Mouse (Mus musculus): Measurements from ENCODE around the gene Dnajc2. TPM values are rescaled to one million over a fixed set of nuclear protein-coding genes. Genes with fewer than 3 reads are reported as not detected.
"Not testable (repeated sequence)": the region's sequence is repeated elsewhere in the genome, so short reads cannot be mapped to it uniquely, and the experiment has no call there.

Dnajc2 gene
- total and polyA plus RNA-seq, 3 experiments = 4.9 to 21.5 (median 20.9) TPM

DNA sequence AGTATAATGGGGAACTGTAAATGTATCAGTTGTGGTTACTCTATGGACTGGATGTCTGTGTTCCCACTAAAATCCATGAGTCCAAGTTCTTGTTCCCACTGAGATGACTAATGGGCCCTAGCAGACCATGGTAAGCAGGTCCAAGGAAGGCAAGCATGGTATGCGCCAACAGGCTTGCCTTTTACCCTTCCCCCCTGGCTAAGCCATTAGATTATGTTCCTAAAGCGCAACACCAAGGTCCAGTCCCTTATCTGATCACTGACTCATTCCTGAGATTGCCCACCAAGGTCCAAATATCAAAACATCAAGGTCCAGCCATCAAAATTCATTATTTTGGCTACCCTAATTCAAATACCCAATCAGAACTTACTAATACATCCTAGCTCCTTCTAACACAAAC is 65.8 kb downstream of the Dnajc2 start:
- Histone ChIP-seq H3K27ac (no peak overlapping the region), H3K36me3 (ENCODE audit: control insufficient read depth, insufficient read depth, low read length) (no peaks in the 10 kb centered on the region), H3K9ac (ENCODE audit: low read depth, low read length) (no peak overlapping the region), H3K79me2 (replicated peaks; ENCODE audit: control insufficient read depth, insufficient read depth, low read length) (no peaks in the 10 kb centered on the region), H3K4me1 (ENCODE audit: control insufficient read depth, insufficient read depth, low read length) (no peaks in the 10 kb centered on the region), H3K27me3 (ENCODE audit: control insufficient read depth, insufficient read depth, low read length) (no peaks in the 10 kb centered on the region), H3K4me3 (no peak overlapping the region)
- no peak for DNase-seq
- TF ChIP-seq CTCF (IDR thresholded peaks at IDR 0.05) (no peak), EP300 (IDR thresholded peaks at IDR 0.05; ENCODE audit: insufficient read depth, low read depth, low read length) (no peak), POLR2A (IDR thresholded peaks at IDR 0.05; ENCODE audit: insufficient read depth, low read depth, low read length) (no peak)
- intact Hi-C loops (cut with DNase I) = no loop called here
- 93% methylated on average over 2 of the region's 2 CpGs for WGBS

DNA sequence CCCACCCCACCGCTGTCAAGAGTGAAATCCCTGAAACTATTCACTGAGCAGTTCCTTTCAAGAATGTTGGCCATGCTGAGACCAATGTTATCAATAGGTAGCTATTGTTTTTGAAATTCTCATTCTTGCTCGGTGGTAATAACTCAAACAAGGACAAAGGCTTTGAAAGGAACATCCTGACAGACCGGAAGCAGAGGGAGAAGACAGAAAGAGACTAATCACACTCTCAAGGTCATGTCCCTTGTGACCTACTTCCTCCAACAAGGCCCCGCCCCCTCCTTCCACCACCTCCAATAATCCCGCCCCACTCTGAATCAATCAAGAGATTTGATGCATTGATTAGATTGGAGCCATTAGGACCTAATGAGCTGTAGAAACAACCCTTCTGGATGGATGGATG is 66.5 kb downstream of the Dnajc2 start:
- Histone ChIP-seq H3K9ac (ENCODE audit: low read depth, low read length) (no peak overlapping the region), H3K27me3 (ENCODE audit: control insufficient read depth, insufficient read depth, low read length) (no peaks in the 10 kb centered on the region), H3K79me2 (replicated peaks; ENCODE audit: control insufficient read depth, insufficient read depth, low read length) (no peaks in the 10 kb centered on the region), H3K4me3 (no peak overlapping the region), H3K36me3 (ENCODE audit: control insufficient read depth, insufficient read depth, low read length) (no peaks in the 10 kb centered on the region), H3K4me1 (ENCODE audit: control insufficient read depth, insufficient read depth, low read length) (no peaks in the 10 kb centered on the region), H3K27ac (no peak overlapping the region)
- no peak for DNase-seq
- 81% methylated on average over 5 of the region's 5 CpGs for WGBS
- intact Hi-C loops (cut with DNase I) = no loop called here
- no peak for TF ChIP-seq EP300 (IDR thresholded peaks at IDR 0.05; ENCODE audit: insufficient read depth, low read depth, low read length)
- TF ChIP-seq POLR2A (IDR thresholded peaks at IDR 0.05; ENCODE audit: insufficient read depth, low read depth, low read length) = no peak

DNA sequence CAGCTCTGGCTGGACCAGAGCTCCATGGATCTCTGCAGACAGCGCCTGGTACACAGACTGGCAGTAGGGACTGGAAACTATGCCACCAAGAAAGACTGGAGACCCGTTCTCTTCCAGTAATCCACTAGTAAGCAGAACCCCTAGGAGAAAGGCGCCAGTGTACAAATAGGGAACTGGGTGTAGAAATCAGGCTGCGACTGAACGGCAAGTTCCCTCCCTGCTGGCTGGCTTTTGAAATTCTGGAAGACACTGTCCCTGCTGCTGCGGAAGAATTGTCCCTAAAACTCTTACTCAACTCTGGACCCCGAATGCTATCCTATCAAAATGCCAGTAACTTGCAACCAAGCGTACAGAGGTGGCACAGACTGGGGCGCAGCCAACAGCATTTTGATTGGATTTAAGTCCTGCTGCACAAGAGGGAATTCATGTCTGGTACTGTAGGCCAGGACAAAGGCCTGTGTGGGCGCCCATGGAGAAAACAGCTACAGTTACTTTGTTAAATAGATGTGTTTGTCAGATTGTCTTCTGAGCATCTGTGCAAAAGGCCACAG is 67.8 kb downstream of the Dnajc2 start:
- H3K27me3 ChIP-seq (ENCODE audit: control insufficient read depth, insufficient read depth, low read length) = no peaks in the 10 kb centered on the region
- no peak overlapping the region for H3K27ac ChIP-seq
- no peaks in the 10 kb centered on the region for H3K36me3 ChIP-seq (ENCODE audit: control insufficient read depth, insufficient read depth, low read length)
- intact Hi-C loops (cut with DNase I) = no loop called here
- TF ChIP-seq CTCF (IDR thresholded peaks at IDR 0.05) (no peak), EP300 (IDR thresholded peaks at IDR 0.05; ENCODE audit: insufficient read depth, low read depth, low read length) (no peak), POLR2A (IDR thresholded peaks at IDR 0.05; ENCODE audit: insufficient read depth, low read depth, low read length) (no peak)
- WGBS = 82% methylated on average over 10 of the region's 10 CpGs
- DNase-seq = no peak
- H3K9ac ChIP-seq (ENCODE audit: low read depth, low read length) = no peak overlapping the region
- no peaks in the 10 kb centered on the region for H3K4me1 ChIP-seq (ENCODE audit: control insufficient read depth, insufficient read depth, low read length)
- H3K79me2 ChIP-seq (replicated peaks; ENCODE audit: control insufficient read depth, insufficient read depth, low read length) = no peaks in the 10 kb centered on the region
- no peak overlapping the region for H3K4me3 ChIP-seq

DNA sequence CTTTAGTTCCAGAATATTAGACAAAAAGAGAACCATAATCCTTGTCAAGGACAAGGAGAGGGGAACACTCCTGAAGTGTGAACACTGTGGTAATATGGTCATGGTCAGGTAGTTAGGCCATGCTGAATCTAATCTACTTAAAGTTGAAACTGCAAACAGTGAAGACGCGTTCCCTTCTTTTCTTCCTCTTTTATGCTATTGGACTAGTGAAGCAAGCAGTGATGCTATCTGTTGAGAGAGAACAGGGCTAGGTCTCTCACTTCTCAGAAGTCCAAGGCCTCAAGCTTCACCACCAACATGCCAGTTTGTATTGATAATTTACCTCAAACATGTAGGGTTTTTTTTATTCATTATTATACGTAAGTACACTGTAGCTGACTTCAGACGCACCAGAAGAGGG is 70.6 kb downstream of the Dnajc2 start:
- no peak overlapping the region for H3K4me3 ChIP-seq
- no peak for DNase-seq
- no peaks in the 10 kb centered on the region for H3K36me3 ChIP-seq (ENCODE audit: control insufficient read depth, insufficient read depth, low read length)
- WGBS = 91% methylated on average over 4 of the region's 4 CpGs
- no peaks in the 10 kb centered on the region for H3K4me1 ChIP-seq (ENCODE audit: control insufficient read depth, insufficient read depth, low read length)
- H3K79me2 ChIP-seq (replicated peaks; ENCODE audit: control insufficient read depth, insufficient read depth, low read length) = no peaks in the 10 kb centered on the region
- no peaks in the 10 kb centered on the region for H3K27me3 ChIP-seq (ENCODE audit: control insufficient read depth, insufficient read depth, low read length)
- H3K9ac ChIP-seq (ENCODE audit: low read depth, low read length) = no peak overlapping the region
- TF ChIP-seq CTCF (IDR thresholded peaks at IDR 0.05) (no peak), EP300 (IDR thresholded peaks at IDR 0.05; ENCODE audit: insufficient read depth, low read depth, low read length) (no peak), POLR2A (IDR thresholded peaks at IDR 0.05; ENCODE audit: insufficient read depth, low read depth, low read length) (no peak)
- H3K27ac ChIP-seq = no peak overlapping the region
- intact Hi-C loops (cut with DNase I) = no loop called here

DNA sequence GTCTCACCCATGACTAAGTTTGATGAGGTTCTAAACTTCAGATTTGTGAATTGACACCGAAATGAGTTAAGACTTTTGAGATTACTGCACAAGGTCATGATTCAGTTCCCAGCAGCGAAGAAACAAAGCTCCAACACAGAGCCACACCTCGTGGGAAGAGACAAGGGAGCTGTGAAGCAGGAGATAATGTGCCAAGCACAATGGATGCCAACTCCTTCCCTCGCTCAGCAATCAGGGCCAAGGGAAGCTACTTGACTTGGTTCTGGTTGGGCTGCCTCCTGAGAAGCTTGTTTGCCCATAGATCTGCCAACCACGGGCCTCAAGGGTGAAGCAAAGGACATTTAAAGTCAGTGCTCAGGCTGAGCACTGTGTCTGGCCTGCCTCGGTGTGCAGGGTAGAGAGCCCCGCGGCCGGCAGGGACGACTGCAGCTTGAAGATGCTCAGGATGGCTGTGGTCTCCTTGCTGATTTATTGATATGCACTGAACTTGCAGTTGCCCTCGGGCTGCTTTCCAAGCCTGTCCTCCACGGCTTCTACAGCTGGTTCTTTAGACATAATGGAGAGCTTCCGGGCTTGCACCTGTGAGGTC is 72.8 kb downstream of the Dnajc2 start:
- intact Hi-C loops (cut with DNase I) = no loop called here
- TF ChIP-seq POLR2A (IDR thresholded peaks at IDR 0.05; ENCODE audit: insufficient read depth, low read depth, low read length) (no peak), EP300 (IDR thresholded peaks at IDR 0.05; ENCODE audit: insufficient read depth, low read depth, low read length) (no peak), CTCF (IDR thresholded peaks at IDR 0.05) (no peak)
- no peak for DNase-seq
- Histone ChIP-seq H3K27ac (no peak overlapping the region), H3K27me3 (ENCODE audit: control insufficient read depth, insufficient read depth, low read length) (no peaks in the 10 kb centered on the region), H3K36me3 (ENCODE audit: control insufficient read depth, insufficient read depth, low read length) (no peaks in the 10 kb centered on the region), H3K4me1 (ENCODE audit: control insufficient read depth, insufficient read depth, low read length) (no peaks in the 10 kb centered on the region), H3K79me2 (replicated peaks; ENCODE audit: control insufficient read depth, insufficient read depth, low read length) (no peaks in the 10 kb centered on the region), H3K9ac (ENCODE audit: low read depth, low read length) (no peak overlapping the region), H3K4me3 (no peak overlapping the region)
- 66% methylated on average over 13 of the region's 13 CpGs for WGBS

DNA sequence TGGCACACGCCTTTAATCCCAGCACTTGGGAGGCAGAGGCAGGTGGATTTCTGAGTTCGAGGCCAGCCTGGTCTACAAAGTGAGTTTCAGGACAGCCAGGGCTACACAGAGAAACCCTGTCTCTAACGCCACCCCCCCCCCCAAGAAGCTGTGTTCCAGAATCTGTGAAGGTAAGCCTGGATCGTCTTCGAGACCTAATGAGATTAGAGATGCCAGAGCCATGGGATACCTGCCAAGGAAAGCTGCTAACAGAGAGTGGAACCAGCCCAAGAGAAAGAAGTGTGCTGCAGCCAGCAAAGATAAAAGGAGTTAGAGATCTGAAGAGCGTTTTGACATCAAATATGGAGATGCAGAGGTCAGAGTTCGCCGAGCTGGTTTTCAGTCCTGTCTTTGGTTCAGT is 77.0 kb downstream of the Dnajc2 start:
- 67% methylated on average over 8 of the region's 8 CpGs for WGBS
- H3K4me3 ChIP-seq; H3K27me3 ChIP-seq (ENCODE audit: control insufficient read depth, insufficient read depth, low read length); H3K27ac ChIP-seq; H3K79me2 ChIP-seq (replicated peaks; ENCODE audit: control insufficient read depth, insufficient read depth, low read length); H3K4me1 ChIP-seq (ENCODE audit: control insufficient read depth, insufficient read depth, low read length); H3K9ac ChIP-seq (ENCODE audit: low read depth, low read length); DNase-seq; H3K36me3 ChIP-seq (ENCODE audit: control insufficient read depth, insufficient read depth, low read length); intact Hi-C loops (cut with DNase I): not testable (repeated sequence)

Other genes starting within 250 kb of the Dnajc2 start
- gene Lrrc17, start 241.7 kb downstream of the Dnajc2 start, total RNA-seq (2021) = 1 to 10 TPM; 2.0 to 3.1 TPM
- 2.7 and 4.7 TPM in 2 replicates for gene Lrrc17, start 241.7 kb downstream of the Dnajc2 start, polyA plus RNA-seq (2012; rRNA removed)
- gene Fbxl13, start 139.6 kb downstream of the Dnajc2 start, total RNA-seq (2021) = not detected
- 0.35 and 0.47 TPM in 2 replicates for gene Fbxl13, start 139.6 kb downstream of the Dnajc2 start, polyA plus RNA-seq (2012; rRNA removed)
- 1 to 10 TPM; 8.0 to 9.4 TPM for gene Armc10, start 139.4 kb downstream of the Dnajc2 start, total RNA-seq (2021)
- 10.8 and 12.2 TPM in 2 replicates for gene Armc10, start 139.4 kb downstream of the Dnajc2 start, polyA plus RNA-seq (2012; rRNA removed)
- 1 to 10 TPM; 5.4 to 5.9 TPM for gene Napepld, start 83.9 kb downstream of the Dnajc2 start, total RNA-seq (2021)
- gene Napepld, start 83.9 kb downstream of the Dnajc2 start, polyA plus RNA-seq (2012; rRNA removed) = 2.4 and 3.7 TPM in 2 replicates
- gene Pmpcb, start 48.1 kb downstream of the Dnajc2 start, total RNA-seq (2021) = 100 to 1,000 TPM; 250 to 288 TPM
- gene Pmpcb, start 48.1 kb downstream of the Dnajc2 start, polyA plus RNA-seq (2012; rRNA removed) = 99.0 and 192 TPM in 2 replicates
- gene Psmc2, start within 50 bp of the Dnajc2 start, total RNA-seq (2021) = 10 to 100 TPM; 87.3 to 97.5 TPM
- 33.7 and 57.6 TPM in 2 replicates for gene Psmc2, start within 50 bp of the Dnajc2 start, polyA plus RNA-seq (2012; rRNA removed)
- not detected for gene Slc26a5, start 80.4 kb upstream of the Dnajc2 start, total RNA-seq (2021)
- not detected in 2 replicates for gene Slc26a5, start 80.4 kb upstream of the Dnajc2 start, polyA plus RNA-seq (2012; rRNA removed)

All from heart, adult 2 months (tissue).